Mouse (Mus musculus) regulatory T cell (primary cell): ENCODE measurements around the gene Dph1.
"Not testable (repeated sequence)": the region's sequence is repeated elsewhere in the genome, so short reads cannot be mapped to it uniquely, and the experiment has no call there.

Experiments used
- in situ Hi-C: fragments of 300-600 bp; cut with MboI, MseI; formaldehyde crosslinking; loops from one replicate; pipeline ENCODE4 v1.15.1; 2025; ENCODE audit warnings: high pct_unique_total_duplicates

Dph1 gene

GRCm38 (mm10) chr11:75174574-75174973, 16.5 kb downstream of the Dph1 start:
- in situ Hi-C loops: not testable (repeated sequence)

GRCm38 (mm10) chr11:75173799-75174165, 17.3 kb downstream of the Dph1 start:
- in situ Hi-C loops: no loop called here

GRCm38 (mm10) chr11:75173095-75173798, 17.8 kb downstream of the Dph1 start:
- in situ Hi-C loops: no loop called here

GRCm38 (mm10) chr11:75172151-75173094, 18.6 kb downstream of the Dph1 start:
- in situ Hi-C loops: no loop called here

GRCm38 (mm10) chr11:75171186-75171865, 19.7 kb downstream of the Dph1 start:
- in situ Hi-C loops: no loop called here

- in situ Hi-C loops: no loop called here
Observed at GRCm38 (mm10) chr11:75170136-75170751, 20.8 kb downstream of the Dph1 start.

- in situ Hi-C loops: no loop called here
Observed at GRCm38 (mm10) chr11:75169405-75170080, 21.5 kb downstream of the Dph1 start, which contains the start of gene Hic1. Hic1 (minus strand) TSS chr11:75169519.

GRCm38 (mm10) chr11:75168590-75169361, 22.3 kb downstream of the Dph1 start:
- in situ Hi-C loops: no loop called here

- in situ Hi-C loops: no loop called here
Observed at GRCm38 (mm10) chr11:75167643-75168589, 23.1 kb downstream of the Dph1 start.

GRCm38 (mm10) chr11:75166861-75167642, 24.0 kb downstream of the Dph1 start:
- in situ Hi-C loops: no loop called here

GRCm38 (mm10) chr11:75166193-75166842, 24.7 kb downstream of the Dph1 start:
- in situ Hi-C loops: no loop called here

- in situ Hi-C loops: no loop called here
Observed at GRCm38 (mm10) chr11:75165441-75166192, 25.4 kb downstream of the Dph1 start.

GRCm38 (mm10) chr11:75164750-75165149, 26.3 kb downstream of the Dph1 start:
- in situ Hi-C loops: no loop called here

GRCm38 (mm10) chr11:75164051-75164450, 27.0 kb downstream of the Dph1 start:
- in situ Hi-C loops: no loop called here

- in situ Hi-C loops: no loop called here
Observed at GRCm38 (mm10) chr11:75163379-75163778, 27.7 kb downstream of the Dph1 start.

GRCm38 (mm10) chr11:75162591-75163080, 28.4 kb downstream of the Dph1 start:
- in situ Hi-C loops: no loop called here
